Mouse (Mus musculus) ovary, adult 18-20 months (tissue): ENCODE data around the gene Tbc1d1.

Experiments used
- DNase-seq: peaks from one replicate; pipeline ENCODE4 v3.0.0; 2022; ENCODE audit warnings: low spot score, mixed read lengths

The Tbc1d1 gene

GRCm38 (mm10) chr5:64155861-64156550 lies at the start of gene Tbc1d1:
Tbc1d1 (plus strand) TSS chr5:64156305.
- peak; percentile 25 for DNase-seq

GRCm38 (mm10) chr5:64107596-64108289 lies 48.4 kb upstream of the Tbc1d1 start:
- DNase-seq: no peak

- no peak for DNase-seq
Observed at GRCm38 (mm10) chr5:64109217-64109616, 46.9 kb upstream of the Tbc1d1 start.

GRCm38 (mm10) chr5:64112360-64112759 lies 43.7 kb upstream of the Tbc1d1 start:
- DNase-seq: no peak

GRCm38 (mm10) chr5:64114210-64114609 lies 41.9 kb upstream of the Tbc1d1 start:
- DNase-seq: no peak

- no peak for DNase-seq
Observed at GRCm38 (mm10) chr5:64117191-64117590, 38.9 kb upstream of the Tbc1d1 start.

GRCm38 (mm10) chr5:64125783-64126182 lies 30.3 kb upstream of the Tbc1d1 start:
- no peak for DNase-seq

GRCm38 (mm10) chr5:64131550-64131949 lies 24.6 kb upstream of the Tbc1d1 start:
- no peak for DNase-seq

GRCm38 (mm10) chr5:64133901-64134300 lies 22.2 kb upstream of the Tbc1d1 start:
- DNase-seq: no peak

- DNase-seq: no peak
Observed at GRCm38 (mm10) chr5:64136325-64136724, 19.8 kb upstream of the Tbc1d1 start.

GRCm38 (mm10) chr5:64140202-64140601 lies 15.9 kb upstream of the Tbc1d1 start:
- DNase-seq: no peak

- DNase-seq: no peak
Observed at GRCm38 (mm10) chr5:64144315-64144714, 11.8 kb upstream of the Tbc1d1 start.

GRCm38 (mm10) chr5:64146384-64147005 lies 9.6 kb upstream of the Tbc1d1 start:
- DNase-seq: no peak

- no peak for DNase-seq
Observed at GRCm38 (mm10) chr5:64149184-64150127, 6.6 kb upstream of the Tbc1d1 start.

- DNase-seq: no peak
Observed at GRCm38 (mm10) chr5:64153319-64153718, 2.8 kb upstream of the Tbc1d1 start.

- DNase-seq: no peak
Observed at GRCm38 (mm10) chr5:64156579-64156978, 474 bp downstream of the Tbc1d1 start.

- no peak for DNase-seq
Observed at GRCm38 (mm10) chr5:64157926-64158325, 1.8 kb downstream of the Tbc1d1 start.

GRCm38 (mm10) chr5:64158501-64158900 lies 2.4 kb downstream of the Tbc1d1 start:
- DNase-seq: no peak

GRCm38 (mm10) chr5:64159065-64159780 lies 3.1 kb downstream of the Tbc1d1 start:
- DNase-seq: no peak

- DNase-seq: peak; percentile 15
Observed at GRCm38 (mm10) chr5:64159781-64160704, 3.9 kb downstream of the Tbc1d1 start.
